Mouse (Mus musculus): ENCODE measurements around the gene Brd3os.

GRCm38 (mm10) chr2:27459735-27460134 lies 17.6 kb downstream of the Brd3os start:
- no peak for TF ChIP-seq CTCF (IDR thresholded peaks at IDR 0.05; ENCODE audit: low read depth, low read length)
- TF ChIP-seq EP300 (IDR thresholded peaks at IDR 0.05; ENCODE audit: insufficient read depth, low read depth, low read length) = no peak
- TF ChIP-seq POLR2A (IDR thresholded peaks at IDR 0.05; ENCODE audit: insufficient read depth, low read length) = no peak
